Mouse (Mus musculus) ovary, postnatal 14 days (tissue): ENCODE results near the gene Dlk1.
"Not testable (repeated sequence)": the region's sequence is repeated elsewhere in the genome, so short reads cannot be mapped to it uniquely, and the experiment has no call there.

ENCODE experiments used
- DNase-seq: peaks from one replicate; pipeline ENCODE4 v3.0.0; 2022; ENCODE audit warnings: low spot score

Dlk1 gene

GRCm38 (mm10) chr12:109439974-109440373, 12.6 kb upstream of the Dlk1 start:
- no peak for DNase-seq

GRCm38 (mm10) chr12:109441366-109441765, 11.3 kb upstream of the Dlk1 start:
- DNase-seq = no peak

DNA sequence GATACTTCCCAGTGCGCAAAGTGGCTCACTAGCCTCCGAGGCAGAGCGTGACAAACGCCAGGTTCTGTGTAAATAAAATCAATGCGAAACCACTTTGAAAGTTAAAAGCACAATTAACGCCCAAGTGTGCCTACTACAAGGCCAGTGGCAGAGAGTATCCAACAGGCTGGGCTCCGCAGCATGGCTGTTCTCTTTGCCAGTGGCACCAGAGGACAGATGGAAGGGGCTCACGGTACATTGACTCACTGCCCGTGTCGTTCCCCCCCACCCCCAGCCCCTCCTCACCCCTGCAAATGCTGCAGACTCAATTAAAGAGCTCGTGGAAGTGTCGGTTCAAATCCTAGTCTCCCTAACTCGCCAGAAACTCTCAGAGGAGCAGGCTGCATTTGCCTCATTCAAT, 10.5 kb upstream of the Dlk1 start:
- no peak for DNase-seq

DNA sequence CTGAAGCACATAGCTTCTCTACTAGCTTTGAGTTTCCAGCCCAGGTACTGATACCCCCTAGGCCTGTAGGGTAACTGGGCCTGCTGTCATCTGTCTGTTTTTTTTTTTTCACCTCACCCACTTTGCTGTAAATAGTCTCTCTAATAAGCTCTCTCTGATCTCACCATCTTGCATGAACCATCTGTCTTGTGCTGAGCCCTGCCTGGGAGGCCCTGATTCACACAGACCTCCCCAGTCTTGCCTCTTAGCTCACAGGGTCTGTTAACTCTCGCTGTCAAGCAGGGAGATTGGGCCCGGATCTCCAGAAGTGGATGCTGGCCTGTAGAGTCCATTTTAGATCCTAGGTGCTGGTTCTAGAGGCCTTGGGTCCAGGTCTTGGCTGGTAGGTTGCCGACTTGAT, 9.3 kb upstream of the Dlk1 start:
- DNase-seq = no peak

DNA sequence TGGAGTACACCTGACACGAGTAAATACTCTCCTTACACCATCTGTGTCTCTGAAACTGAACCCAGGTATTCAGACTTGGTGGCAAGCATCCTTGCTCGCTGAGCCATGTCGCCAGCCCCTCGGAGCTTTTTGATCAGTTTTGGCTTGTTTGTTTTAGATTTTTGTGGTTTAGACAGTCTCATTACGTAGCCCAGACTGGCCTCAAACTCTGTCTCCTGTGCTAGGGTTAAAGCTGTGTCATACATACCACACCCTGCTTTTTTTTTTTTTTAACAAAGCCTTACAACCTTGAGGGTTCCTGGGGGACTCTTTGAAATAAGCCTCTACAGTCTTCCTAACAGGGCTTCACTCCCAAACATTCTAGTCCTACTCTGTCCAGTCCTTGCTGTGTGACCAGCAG, 7.6 kb upstream of the Dlk1 start:
- no peak for DNase-seq

GRCm38 (mm10) chr12:109445499-109446235, 7.0 kb upstream of the Dlk1 start:
- no peak for DNase-seq

DNA sequence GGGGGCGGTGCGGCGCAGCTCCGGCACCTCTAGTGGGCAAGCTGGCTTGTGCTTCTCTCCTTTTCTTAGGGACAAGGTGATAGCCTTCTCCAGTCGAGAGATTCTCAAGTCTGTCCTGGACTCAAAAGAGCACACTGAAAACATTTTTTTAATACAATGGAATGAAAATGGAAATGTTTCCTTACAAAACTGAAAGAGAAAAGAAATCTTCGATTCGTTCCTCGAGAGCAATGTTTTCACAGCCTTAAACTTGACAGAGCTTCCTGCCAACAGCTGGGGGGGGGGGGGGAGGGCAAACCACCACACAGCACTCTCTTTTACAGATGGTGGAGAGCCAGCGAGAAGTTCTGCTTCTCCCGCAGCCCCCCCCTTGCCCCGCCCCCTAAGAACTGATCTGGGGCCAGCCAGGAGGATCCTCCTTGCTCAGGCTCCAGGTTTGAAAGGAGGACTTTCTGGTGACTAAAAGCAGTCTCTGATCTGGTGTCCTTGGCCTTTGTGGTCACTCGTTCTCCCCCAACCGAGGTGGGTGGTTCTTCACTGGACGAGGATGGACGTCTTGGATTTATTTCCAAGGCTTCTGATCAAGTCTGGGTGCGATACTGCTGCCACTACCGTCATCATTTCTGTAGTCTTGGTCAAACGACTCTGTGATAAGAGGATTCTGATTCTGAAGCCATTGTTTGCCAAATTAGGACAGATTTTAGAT, 6.2 kb upstream of the Dlk1 start:
- no peak for DNase-seq

- no peak for DNase-seq
Measured at GRCm38 (mm10) chr12:109449421-109450411, 2.9 kb upstream of the Dlk1 start.

- no peak for DNase-seq
Measured at GRCm38 (mm10) chr12:109453065-109453997, 708 bp downstream of the Dlk1 start.

GRCm38 (mm10) chr12:109454137-109454536, 1.5 kb downstream of the Dlk1 start:
- no peak for DNase-seq

DNA sequence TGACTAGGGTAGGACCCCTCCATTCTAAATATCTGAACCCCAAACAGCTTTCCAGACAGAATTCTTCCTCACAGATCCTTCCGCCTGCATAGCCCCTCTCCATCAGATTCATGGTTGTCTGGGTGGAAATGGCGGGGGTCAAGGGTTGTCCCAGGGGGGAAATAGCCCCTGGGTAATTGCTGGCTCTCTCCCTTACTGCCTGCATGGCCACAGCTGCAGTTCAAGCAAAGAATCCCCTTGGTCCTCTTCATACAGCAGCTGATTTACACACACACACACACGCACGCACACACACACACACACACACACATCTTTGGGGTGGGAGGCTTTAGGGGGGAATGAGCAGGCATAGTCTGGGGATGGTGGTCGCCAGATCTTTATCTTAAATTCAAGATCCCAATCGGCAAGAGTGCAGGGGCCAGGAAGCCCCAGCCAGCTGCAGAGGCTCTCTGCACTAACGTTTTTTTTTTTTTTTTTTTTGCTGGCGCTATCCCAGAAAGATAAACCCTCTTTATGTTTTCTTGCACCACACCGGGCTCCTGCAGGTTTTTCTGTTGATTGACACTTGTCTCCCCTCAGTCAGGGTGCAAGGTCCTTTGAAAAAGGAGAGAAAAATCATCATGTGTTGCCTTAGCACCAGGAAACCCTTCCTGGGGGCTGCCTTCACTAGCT, 4.0 kb downstream of the Dlk1 start:
- DNase-seq = no peak

DNA sequence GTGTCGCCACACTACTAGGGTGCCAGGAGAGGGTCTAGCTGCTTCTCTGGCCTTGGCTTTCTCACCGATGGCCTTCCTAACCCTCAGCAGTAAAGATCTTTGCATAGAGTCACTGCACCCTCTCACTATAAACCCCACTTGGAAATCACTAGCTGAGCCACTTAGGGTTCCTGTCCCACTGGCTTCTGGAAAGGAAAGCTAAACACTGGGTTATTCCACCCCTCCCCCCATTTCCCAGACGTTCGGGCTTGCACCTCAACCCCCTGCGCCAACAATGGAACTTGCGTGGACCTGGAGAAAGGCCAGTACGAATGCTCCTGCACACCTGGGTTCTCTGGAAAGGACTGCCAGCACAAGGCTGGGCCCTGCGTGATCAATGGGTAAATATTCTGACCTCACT, 5.2 kb downstream of the Dlk1 start:
- no peak for DNase-seq

DNA sequence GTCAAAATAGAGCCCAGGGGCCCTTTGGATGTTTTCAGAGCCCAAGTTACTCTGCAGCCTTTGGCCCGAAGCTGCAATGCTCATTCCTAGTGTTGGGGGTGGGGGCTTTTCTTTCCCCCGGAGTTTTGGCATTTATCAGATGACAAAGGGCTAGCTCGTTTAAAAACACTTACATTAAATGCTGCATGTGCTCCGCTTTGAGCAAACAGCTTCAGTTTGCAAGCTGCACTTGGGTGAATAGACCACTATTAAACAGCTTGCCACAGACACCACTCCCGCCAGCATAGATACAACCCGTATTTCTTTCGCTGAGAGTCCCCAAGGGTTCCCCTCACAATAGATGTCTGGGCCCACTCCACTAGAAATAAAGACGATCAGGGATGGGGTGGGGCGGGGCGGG, 6.3 kb downstream of the Dlk1 start:
- no peak for DNase-seq

DNA sequence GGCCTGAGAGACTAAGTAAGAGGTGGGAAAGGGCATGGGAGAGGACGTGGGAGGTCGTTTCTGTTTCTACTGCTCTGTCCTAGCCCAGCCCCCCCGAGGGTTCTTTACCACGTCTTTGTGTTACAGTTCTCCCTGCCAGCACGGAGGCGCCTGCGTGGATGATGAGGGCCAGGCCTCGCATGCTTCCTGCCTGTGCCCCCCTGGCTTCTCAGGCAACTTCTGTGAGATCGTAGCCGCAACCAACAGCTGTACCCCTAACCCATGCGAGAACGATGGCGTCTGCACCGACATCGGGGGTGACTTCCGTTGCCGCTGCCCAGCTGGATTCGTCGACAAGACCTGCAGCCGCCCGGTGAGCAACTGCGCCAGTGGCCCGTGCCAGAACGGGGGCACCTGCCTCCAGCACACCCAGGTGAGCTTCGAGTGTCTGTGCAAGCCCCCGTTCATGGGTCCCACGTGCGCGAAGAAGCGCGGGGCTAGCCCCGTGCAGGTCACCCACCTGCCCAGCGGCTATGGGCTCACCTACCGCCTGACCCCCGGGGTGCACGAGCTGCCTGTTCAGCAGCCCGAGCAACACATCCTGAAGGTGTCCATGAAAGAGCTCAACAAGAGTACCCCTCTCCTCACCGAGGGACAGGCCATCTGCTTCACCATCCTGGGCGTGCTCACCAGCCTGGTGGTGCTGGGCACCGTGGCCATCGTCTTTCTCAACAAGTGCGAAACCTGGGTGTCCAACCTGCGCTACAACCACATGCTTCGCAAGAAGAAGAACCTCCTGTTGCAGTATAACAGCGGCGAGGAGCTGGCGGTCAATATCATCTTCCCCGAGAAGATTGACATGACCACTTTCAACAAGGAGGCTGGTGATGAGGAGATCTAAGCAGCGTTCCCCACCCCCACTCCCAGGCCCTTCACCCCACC, 7.1 kb downstream of the Dlk1 start:
- no peak for DNase-seq

- no peak for DNase-seq
Measured at GRCm38 (mm10) chr12:109462594-109462993, 10.0 kb downstream of the Dlk1 start.

DNA sequence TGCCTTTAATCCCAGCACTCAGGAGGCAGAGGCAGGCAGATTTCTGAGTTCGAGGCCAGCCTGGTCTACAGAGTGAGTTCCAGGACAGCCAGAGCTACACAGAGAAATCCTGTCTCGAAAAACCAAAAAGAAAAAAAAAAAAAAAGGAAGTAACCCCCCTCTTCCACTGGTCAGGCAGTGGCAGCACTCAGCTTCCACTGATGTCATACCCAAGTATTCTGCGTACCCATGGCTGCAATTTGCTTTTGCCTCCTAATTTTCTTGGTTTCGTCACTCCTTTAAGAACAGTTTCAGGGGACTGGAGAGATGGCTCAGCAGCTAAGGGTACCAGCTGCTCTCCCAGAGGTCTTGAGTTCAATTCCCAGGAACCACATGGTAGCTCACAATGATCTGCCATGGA, 14.8 kb downstream of the Dlk1 start:
- not testable (repeated sequence) for DNase-seq

- no peak for DNase-seq
Measured at GRCm38 (mm10) chr12:109469793-109470192, 17.2 kb downstream of the Dlk1 start.

DNA sequence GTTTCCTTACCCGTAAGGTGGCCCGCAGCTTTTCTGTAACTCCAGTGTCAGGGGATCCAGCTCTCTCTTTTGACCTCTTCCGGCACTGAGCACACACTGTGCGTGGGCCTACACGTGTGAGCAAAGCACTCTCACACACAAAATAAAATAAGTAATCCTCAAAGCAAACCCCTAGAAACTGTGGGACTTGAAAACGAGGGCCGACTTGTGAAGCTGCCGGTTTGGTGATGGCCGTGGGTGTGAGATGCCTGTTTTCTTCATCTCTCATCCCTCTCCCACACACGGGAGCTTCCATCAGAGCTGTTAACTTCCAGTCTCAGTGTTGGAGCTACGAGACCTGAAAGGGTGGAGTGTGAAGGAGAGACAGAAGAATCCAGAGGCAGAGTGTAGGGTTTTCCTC, 20.0 kb downstream of the Dlk1 start:
- DNase-seq = no peak

- no peak for DNase-seq
Measured at GRCm38 (mm10) chr12:109473575-109473976, 21.0 kb downstream of the Dlk1 start.

DNA sequence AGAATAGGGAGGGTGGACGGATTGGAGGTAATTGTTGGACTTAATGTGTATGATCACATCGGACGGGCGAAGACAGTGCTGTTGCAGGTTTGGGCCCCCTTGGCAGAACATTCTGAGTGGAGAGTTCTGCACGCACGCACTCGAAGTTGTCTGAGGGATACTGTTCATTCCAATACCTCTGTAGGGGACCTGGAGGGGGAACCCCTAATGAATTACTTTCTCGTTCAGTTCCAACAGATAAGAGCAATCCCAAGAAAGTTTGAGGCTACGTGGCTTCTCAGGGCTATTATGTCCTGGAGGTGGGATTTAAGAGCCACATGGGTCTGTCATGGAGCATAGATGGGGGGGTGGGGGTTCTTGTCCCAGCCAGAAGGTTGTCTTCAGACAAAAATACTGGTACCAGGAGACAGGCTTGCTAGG, 21.6 kb downstream of the Dlk1 start:
- DNase-seq = no peak
